Mouse (Mus musculus): ENCODE measurements at regions not wholly inside any gene's neighbourhood (a gene's known extent, or its start where the extent isn't known, plus 50 kb on each side); places are given as distances from the start of the nearest gene placed in this dataset.

- DNase-seq (ENCODE audit: low read depth, low spot score), result no peak
Observed at GRCm38 (mm10) chr13:53586771-53587170, 113.9 kb upstream of the Msx2 start.

GRCm38 (mm10) chr13:53584504-53585130, 111.7 kb upstream of the Msx2 start:
- no peak for DNase-seq (ENCODE audit: low read depth, low spot score)

DNA sequence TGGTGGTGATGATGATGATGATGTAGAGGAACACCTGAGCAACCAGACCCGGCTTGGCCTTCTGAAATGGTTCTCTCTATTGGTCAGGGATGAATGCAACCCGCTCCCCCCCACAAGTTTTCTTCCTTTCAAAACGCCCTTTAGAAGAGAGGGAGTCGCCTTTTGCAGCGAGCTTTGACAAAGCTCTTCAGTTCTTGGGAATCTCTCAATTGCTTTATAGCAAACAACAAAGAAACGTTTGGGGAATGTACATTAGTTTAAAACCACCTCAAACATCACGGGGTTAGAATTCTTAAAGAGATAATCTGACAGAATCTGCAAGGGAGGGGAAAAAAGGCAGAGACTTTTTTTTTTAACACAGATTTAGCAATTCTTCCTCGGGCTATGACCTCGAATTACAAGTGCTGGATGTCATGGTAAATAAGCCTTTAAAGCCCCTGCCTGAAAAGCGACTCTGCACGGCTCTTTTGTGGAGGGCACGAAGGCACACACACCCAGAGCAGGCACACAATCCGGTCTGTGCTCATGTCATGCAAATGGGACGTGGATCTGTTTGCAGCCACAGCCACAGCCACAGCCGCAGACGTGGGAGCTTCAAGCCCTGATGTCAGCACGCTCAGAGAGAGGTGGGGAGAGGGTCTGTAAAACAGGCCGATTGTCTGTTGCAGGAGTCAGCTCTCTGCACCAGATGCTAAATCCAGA, 81.2 kb upstream of the Msx2 start:
- DNase-seq (ENCODE audit: low read depth, low spot score), result no peak

GRCm38 (mm10) chr13:53553192-53553875, 80.5 kb upstream of the Msx2 start:
- DNase-seq (ENCODE audit: low read depth, low spot score), result no peak

DNA sequence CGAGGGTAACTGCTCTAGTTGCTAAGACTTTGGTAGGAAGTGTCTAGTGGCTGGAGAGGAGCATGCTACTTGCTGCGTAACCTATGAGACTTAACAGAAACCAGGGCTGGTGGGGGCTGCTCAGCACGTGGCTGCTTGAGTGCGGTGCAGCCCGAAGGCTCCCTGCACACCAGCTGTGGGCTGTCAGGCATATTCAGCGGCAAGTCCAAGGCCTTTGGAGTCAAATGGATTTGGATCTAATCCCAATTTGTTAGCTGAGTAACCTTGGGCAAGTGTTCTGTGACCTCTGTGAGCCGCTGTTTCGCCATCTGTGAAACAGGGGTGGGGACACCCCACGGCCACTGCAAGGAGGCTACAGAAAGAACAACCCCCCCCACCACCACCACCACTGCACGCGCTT, 75.5 kb upstream of the Msx2 start:
- no peak for DNase-seq (ENCODE audit: low read depth, low spot score)

- peak; percentile 29 for DNase-seq (ENCODE audit: low read depth, low spot score)
Observed at GRCm38 (mm10) chr13:53543291-53543690, 70.4 kb upstream of the Msx2 start.

GRCm38 (mm10) chr13:53539797-53540196, 66.9 kb upstream of the Msx2 start:
- no peak for DNase-seq (ENCODE audit: low read depth, low spot score)

- DNase-seq (ENCODE audit: low read depth, low spot score), result no peak
Observed at GRCm38 (mm10) chr13:53537937-53538336, 65.1 kb upstream of the Msx2 start.

GRCm38 (mm10) chr13:53535781-53536425, 63.0 kb upstream of the Msx2 start:
- no peak for DNase-seq (ENCODE audit: low read depth, low spot score)

GRCm38 (mm10) chr13:53533738-53534137, 60.9 kb upstream of the Msx2 start:
- no peak for DNase-seq (ENCODE audit: low read depth, low spot score)

- no peak for DNase-seq (ENCODE audit: low read depth, low spot score)
Observed at GRCm38 (mm10) chr13:53526880-53527279, 54.0 kb upstream of the Msx2 start.

GRCm38 (mm10) chr13:53522807-53523206, 49.9 kb upstream of the Msx2 start:
- DNase-seq (ENCODE audit: low read depth, low spot score), result no peak
